Mouse (Mus musculus) layer of hippocampus, adult 9-11 months (tissue): ENCODE measurements around the gene Kifc5b.
"Not testable (repeated sequence)": the region's sequence is repeated elsewhere in the genome, so short reads cannot be mapped to it uniquely, and the experiment has no call there.

Experiments
- DNase-seq: peaks from one replicate; pipeline ENCODE4 v3.0.0; 2022

Kifc5b gene

DNA sequence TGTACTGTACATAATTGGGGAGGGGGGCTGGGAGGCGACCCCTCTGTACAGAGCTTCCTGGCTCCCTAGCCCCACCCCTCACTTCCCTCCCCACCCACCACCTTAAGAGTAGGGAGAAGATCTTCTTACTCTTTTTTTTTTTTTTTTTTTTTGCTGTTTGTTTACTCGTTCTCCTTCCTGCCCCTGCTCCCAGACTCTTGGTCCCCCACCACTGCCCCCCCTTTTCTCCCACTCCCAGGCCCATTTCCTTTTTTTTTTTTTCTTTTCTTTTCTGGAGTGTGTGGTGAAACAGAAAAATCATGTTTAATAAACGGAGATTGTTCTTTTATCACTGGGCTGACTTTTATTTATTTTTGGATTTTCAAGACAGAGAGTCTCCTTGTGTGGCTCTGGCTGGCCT, 55.2 kb downstream of the Kifc5b start:
- no peak for DNase-seq

DNA sequence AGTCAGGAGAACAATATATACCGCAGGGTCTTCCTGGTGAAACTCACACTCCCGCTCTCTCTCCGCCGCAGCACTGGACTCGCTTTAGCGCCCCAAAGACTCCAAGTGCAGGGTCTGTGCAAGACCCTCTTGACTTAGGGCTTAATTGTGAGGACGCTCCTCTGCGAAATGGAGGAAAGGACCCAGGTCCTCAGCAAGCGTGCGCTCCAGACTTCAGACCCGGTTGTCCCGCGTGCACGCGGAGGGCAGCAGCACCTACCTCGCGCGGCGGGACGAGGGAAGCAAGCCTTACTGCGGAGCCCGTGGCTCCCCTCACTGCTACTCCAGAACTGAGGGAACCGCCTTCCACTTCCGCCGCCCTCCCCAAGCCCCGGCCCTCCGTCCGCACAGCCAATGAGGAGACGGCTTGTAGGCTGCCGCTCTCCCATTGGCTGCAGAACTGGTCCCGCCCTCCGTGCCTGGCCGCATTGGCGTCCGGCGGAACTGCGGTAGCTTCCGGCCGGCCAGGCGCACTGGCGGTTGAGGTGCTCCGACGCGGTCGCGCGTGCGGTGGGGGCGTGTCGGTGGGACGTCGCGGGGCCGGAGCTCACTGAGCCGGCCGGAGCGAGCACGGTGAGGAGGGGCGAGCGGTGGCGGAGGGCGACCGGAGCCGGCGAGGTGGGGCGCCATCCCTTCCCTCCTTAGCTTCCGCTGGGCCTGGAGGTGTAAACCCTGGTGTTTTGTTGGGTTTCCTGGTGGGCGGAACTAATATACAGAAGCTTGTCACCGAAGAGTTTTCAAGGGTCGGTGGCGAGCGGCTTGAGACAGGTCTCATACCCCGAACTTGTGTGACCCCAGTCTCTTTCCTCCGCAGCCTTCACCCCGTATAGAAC, 56.0 kb downstream of the Kifc5b start, which contains the start of gene Zbtb9:
Gene Zbtb9 (plus strand): TSS at position 465 of the 872 bp plus-strand sequence.
- DNase-seq: peak; percentile 96

DNA sequence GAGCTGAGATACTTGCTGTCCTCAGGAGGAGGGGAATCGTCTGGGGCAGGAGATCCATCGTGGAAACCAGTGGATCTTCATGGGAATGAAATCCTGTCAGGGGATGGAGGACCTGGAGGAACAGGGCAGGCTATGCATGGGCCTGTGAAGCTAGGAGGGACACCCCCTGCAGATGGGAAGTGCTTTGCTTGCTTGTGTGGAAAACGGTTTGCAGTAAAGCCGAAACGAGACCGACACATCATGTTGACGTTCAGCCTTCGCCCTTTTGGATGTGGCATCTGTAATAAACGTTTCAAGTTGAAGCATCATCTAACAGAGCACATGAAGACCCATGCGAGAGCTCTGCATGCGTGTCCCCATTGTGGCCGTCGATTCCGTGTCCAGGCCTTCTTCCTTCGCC, 57.7 kb downstream of the Kifc5b start:
- DNase-seq: no peak

DNA sequence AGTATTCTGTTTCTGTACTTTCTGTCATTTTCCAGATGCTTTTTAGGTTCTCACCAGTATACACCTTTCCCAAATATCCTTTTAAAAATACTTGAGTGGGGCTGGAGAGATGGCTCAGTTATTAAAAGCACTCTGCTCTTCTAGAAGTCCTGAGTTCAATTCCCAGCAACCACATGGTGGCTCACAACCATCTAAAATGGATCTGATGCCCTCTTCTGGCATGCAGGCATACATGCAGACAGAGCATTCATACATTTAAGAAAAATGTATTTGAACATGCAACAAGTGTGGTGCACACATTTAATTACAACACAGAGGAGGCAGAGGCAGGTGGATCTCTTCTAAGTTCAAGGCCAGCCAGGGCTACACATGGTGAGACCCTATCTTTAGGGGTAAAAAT, 58.5 kb downstream of the Kifc5b start:
- no peak for DNase-seq

DNA sequence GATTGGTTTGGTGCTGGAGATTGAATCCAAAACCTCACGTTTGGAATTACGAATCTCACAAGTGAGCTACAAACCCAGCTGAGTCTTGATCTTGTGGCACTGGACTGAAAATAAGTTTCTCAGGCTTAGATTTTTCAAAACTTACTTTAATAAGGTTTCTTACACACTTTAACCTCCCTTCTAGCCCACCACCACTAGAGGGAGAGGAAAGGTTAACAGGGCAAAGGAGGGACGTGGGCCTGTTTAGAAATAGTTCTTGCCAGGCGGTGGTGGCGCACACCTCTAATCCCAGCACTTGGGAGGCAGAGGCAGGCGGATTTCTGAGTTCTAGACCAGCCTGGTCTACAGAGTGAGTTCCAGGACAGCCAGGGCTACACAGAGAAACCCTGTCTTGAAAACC, 60.5 kb downstream of the Kifc5b start:
- DNase-seq: not testable (repeated sequence)

DNA sequence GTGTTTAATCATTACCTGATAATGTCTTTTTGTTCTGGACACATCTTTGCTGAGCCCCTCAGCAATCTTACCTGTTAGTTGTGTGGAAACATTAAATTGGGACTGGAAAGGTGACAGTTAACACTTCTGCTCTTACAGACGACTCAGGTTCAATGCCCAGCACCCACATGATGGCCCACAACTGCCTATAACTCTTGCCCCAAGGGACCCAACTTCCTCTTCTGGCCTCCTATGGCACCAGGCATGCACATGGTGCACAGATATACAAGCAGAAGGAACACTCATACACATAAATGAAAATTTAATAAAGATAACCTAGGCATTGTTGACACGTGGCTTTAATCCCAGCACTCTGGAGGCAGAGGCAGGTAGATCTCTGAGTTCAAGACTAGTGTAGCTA, 62.5 kb downstream of the Kifc5b start:
- DNase-seq: no peak

DNA sequence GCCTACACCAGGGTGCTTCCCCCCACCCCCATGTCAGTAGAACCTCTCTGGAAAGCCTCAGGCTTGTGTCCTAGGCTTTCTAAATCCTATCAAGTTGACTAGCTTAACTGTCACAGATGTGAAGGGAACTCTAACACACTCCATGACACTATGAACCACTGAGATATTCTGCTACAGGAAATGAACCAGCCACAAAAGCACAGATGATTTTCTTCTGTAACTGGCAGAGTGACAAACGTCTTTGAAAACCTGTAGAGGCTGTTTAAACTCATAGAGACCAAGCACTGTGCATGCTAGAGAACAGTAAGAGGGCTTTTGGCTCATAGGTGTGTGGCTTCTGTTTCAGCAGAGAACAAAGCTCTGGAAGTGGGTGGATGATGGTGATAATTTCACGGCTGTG, 64.2 kb downstream of the Kifc5b start:
- no peak for DNase-seq
